ENCODE assay signal across 7 mouse cellular contexts in the genomic region with DNA sequence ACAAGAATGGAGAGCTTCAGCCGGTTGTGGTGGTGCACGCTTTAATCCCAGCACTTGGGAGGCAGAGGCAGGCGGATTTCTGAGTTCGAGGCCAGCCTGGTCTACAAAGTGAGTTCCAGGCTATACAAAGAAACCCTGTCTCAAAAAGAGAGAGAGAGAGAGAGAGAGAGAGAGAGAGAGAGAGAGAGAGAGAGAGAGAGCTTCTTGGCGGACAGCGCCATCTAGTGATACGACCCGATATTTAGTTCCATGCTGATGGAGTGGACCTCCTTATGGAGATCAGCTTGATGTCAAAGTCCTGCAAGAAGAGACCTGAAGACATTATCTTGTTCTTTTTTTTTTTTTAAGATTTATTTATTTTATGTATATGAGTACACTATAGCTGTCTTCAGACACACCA. TPM values are rescaled to one million over a fixed set of nuclear protein-coding genes. Genes with fewer than 3 reads are reported as not detected.
A peak's percentile ranks its signal among the peaks of the same experiment; 100 is the strongest.
DNase-seq lines count a peak whose midpoint lies in the region; ATAC-seq and TF ChIP-seq lines count a peak whose summit lies in the region.
"Not testable (repeated sequence)": the region's sequence is repeated elsewhere in the genome, so short reads cannot be mapped to it uniquely, and the experiment has no call there.

No protein-coding gene starts in this region.

- H3K4me2 ChIP-seq in intestine, postnatal 0 days (replicated peaks; ENCODE audit: low read depth), result not testable (repeated sequence)

- intact Hi-C loops in left cerebral cortex, postnatal 4 days (cut with DNase I), result not testable (repeated sequence)

- not testable (repeated sequence) for H3K9ac ChIP-seq in intestine, postnatal 0 days (ENCODE audit: low read depth, low read length)

- WGBS in intestine, postnatal 0 days, result 29% methylated on average over 8 of the region's 8 CpGs
- 30% methylated on average over 8 of the region's 8 CpGs for WGBS in midbrain, embryonic 10.5 days

- not testable (repeated sequence) for H3K4me3 ChIP-seq in intestine, postnatal 0 days (ENCODE audit: low read depth, low read length); midbrain, embryonic 10.5 days

- H3K9me3 ChIP-seq in intestine, postnatal 0 days (ENCODE audit: control insufficient read depth); midbrain, embryonic 10.5 days (replicated peaks): not testable (repeated sequence)

- peak; percentile 81 for TF ChIP-seq CTCF in intestine, postnatal 0 days (IDR thresholded peaks at IDR 0.05; ENCODE audit: low read depth)

- H3K27ac ChIP-seq in intestine, postnatal 0 days (ENCODE audit: low read depth, low read length); midbrain, embryonic 10.5 days (replicated peaks): not testable (repeated sequence)

- DNase-seq in T-cell, adult 2 months (ENCODE audit: low spot score), result peak; percentile 56
- DNase-seq in cerebellum, adult 9-10 months, result peak; percentile 56
- DNase-seq in gastrocnemius, adult 18-20 months (ENCODE audit: low spot score), result peak; percentile 64
- peak; percentile 38 for DNase-seq in left cerebral cortex, postnatal 4 days
- DNase-seq in midbrain, embryonic 10.5 days (ENCODE audit: low spot score), result peak; percentile 33
- DNase-seq in spleen, postnatal 10 days (ENCODE audit: low spot score in 2 of 2), result peak; percentile 76 to 87

- ATAC-seq in intestine, postnatal 0 days, result peak; percentile 36

- not testable (repeated sequence) for H3K27me3 ChIP-seq in intestine, postnatal 0 days (replicated peaks; ENCODE audit: control insufficient read depth, insufficient read depth, low read length); midbrain, embryonic 10.5 days (ENCODE audit: low read depth, poor library complexity, severe bottlenecking)

- not testable (repeated sequence) for H3K4me1 ChIP-seq in intestine, postnatal 0 days (replicated peaks; ENCODE audit: control insufficient read depth, insufficient read depth, low read length); midbrain, embryonic 10.5 days

- not testable (repeated sequence) for H3K36me3 ChIP-seq in intestine, postnatal 0 days (ENCODE audit: control insufficient read depth, insufficient read depth); midbrain, embryonic 10.5 days

RNA-seq across cellular contexts. Expression of a gene that starts 7.3 kb away (rescaled TPM):
- 10 to 100 TPM; 57.7 to 78.8 TPM for total RNA-seq in gastrocnemius, adult 18-20 months (2021)
- 28.2 and 30.4 TPM in 2 replicates for polyA plus RNA-seq in intestine, postnatal 0 days (2015; fragmentation: Nextera tagmentation; extraction: Ambion mirVana)
- total RNA-seq in left cerebral cortex, postnatal 4 days (2021), result 10 to 100 TPM; 14.1 TPM
- 17.9 and 19.4 TPM in 2 replicates for polyA plus RNA-seq in midbrain, embryonic 10.5 days (2016; fragmentation: Nextera tagmentation; extraction: Ambion mirVana)

RNA-seq across cellular contexts. Expression of a gene that starts 30.1 kb away (rescaled TPM):
- 100 to 1,000 TPM in 1 of 2 experiments, 10 to 100 TPM in 1; 96.1 to 120 TPM for total RNA-seq in gastrocnemius, adult 18-20 months (2021)
- 180 and 188 TPM in 2 replicates for polyA plus RNA-seq in intestine, postnatal 0 days (2015; fragmentation: Nextera tagmentation; extraction: Ambion mirVana)
- 100 to 1,000 TPM; 334 to 356 TPM for total RNA-seq in left cerebral cortex, postnatal 4 days (2021)
- 309 and 361 TPM in 2 replicates for polyA plus RNA-seq in midbrain, embryonic 10.5 days (2016; fragmentation: Nextera tagmentation; extraction: Ambion mirVana)
